Mouse (Mus musculus): Measurements from ENCODE around the gene Vmn1r239-ps. TPM values are rescaled to one million over a fixed set of nuclear protein-coding genes. Genes with fewer than 3 reads are reported as not detected.

Vmn1r239-ps gene
- not detected for polyA plus RNA-seq (2017; shearing (Covaris generic))

DNA sequence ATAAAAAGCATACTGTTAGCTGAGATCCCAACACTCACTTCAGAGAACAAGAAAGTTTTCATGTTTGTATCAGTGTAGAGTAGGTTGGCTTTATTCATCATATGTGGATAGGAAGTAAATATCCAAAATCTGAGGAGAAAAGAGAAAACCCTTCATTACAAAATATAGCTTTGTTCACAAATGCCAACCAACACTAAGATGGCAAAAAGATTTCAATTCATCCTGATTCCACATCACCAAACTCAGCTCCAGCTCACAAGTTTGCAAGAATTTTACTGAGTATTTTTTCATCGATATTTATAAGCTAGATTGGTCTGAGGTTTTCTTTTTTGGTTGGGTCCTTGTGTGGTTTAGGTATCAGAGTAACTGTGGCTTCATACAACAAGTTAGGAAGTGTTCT lies at the start of gene Vmn1r239-ps:
Gene Vmn1r239-ps, minus strand, starts transcription at position 101 of the 400 bp plus-strand sequence.

DNA sequence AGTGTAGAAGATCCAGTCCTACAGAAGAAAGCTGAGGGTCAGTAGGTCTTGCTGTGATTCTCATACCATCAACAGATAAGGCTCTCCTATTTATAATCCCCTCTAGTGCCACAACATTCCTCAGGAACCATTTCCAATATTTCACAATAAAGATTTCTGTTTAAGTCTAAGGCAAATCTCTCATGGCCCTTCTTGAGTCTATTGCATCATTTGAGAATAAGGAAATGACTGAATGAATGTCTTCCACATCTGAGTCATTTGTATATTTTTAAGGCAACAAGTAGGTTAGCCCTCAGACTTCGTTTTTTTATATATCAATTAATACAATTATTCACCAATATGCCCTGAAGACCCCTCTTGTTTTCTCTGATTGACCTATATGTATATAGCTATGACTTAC lies 24.4 kb downstream of the Vmn1r239-ps start, which contains the start of gene Il13ra2:
Gene Il13ra2, minus strand, starts transcription at position 64 of the 400 bp plus-strand sequence.

Other genes with a start within 250 kb of the Vmn1r239-ps start
- gene Il13ra2, start 24.5 kb downstream of the Vmn1r239-ps start, polyA plus RNA-seq (2017; shearing (Covaris generic)) = not detected
- not detected for gene Lrch2, start 100.4 kb upstream of the Vmn1r239-ps start, polyA plus RNA-seq (2017; shearing (Covaris generic))